Mouse (Mus musculus) liver, embryonic 16.5 days (tissue): ENCODE measurements around the gene Ankdd1a. TPM values are rescaled to one million over a fixed set of nuclear protein-coding genes. Genes with fewer than 3 reads are reported as not detected.
A peak's percentile ranks its signal among the peaks of the same experiment; 100 is the strongest.

Experiments
- ATAC-seq: fragments of 200-750 bp; cut with Nextera tagmentation; 2 replicates; pipeline ENCODE4 v1.8.0; 2017; ENCODE audit warnings: low read depth, mild to moderate bottlenecking, moderate number of reproducible peaks, moderate library complexity
- H3K27ac ChIP-seq: fragments of 300-500 bp; sonication (generic); 2 replicates; pipeline ENCODE4 v1.5.1; 2014; ENCODE audit warnings: mild to moderate bottlenecking, low read length
- H3K27me3 ChIP-seq: fragments of 300-500 bp; sonication (generic); 2 replicates; pipeline ENCODE4 v1.6.1; 2014; ENCODE audit warnings: low read depth, low read length, mixed read lengths; ENCODE audit not compliant: control insufficient read depth, insufficient read depth
- H3K36me3 ChIP-seq: fragments of 300-500 bp; sonication (generic); 2 replicates; pipeline ENCODE4 v1.6.1; 2014; ENCODE audit warnings: mild to moderate bottlenecking; ENCODE audit not compliant: control insufficient read depth, insufficient read depth
- H3K4me1 ChIP-seq: fragments of 300-500 bp; sonication (generic); 2 replicates; pipeline ENCODE4 v1.6.1; 2014; ENCODE audit warnings: low read depth, low read length, mixed read lengths; ENCODE audit not compliant: control insufficient read depth
- H3K4me2 ChIP-seq: fragments of 300-500 bp; sonication (generic); 2 replicates; pipeline ENCODE4 v1.6.1; 2014; ENCODE audit warnings: low read depth, low read length, mixed read lengths
- H3K4me3 ChIP-seq: fragments of 300-500 bp; sonication (generic); 2 replicates; pipeline ENCODE4 v1.5.1; 2014; ENCODE audit warnings: low read depth, mild to moderate bottlenecking, low read length
- H3K9ac ChIP-seq: fragments of 300-500 bp; sonication (generic); 2 replicates; pipeline ENCODE4 v1.6.1; 2014; ENCODE audit warnings: low read depth, low read length
- H3K9me3 ChIP-seq: fragments of 300-500 bp; sonication (generic); replicated peaks from 2 replicates; pipeline ENCODE4 v1.6.1; 2016; ENCODE audit warnings: low read length; ENCODE audit not compliant: control insufficient read depth
- WGBS: fragments of 180-500 bp; shearing (Covaris S2); extraction: QIAGEN DNeasy Blood & Tissue Kit; methylation state at CpG from one replicate; pipeline ENCODE4 v1.1.7; 2014; ENCODE audit not compliant: insufficient replicate concordance; 5-methylcytosine and 5-hydroxymethylcytosine counted together
- polyA plus RNA-seq: library from polyadenylated mRNA; unstranded; fragments of >200 nt; fragmentation: Nextera tagmentation; extraction: Ambion mirVana; gene quantifications from 2 replicates; pipeline ENCODE4 v1.2.1, GENCODE M21; 2015

Ankdd1a gene
- polyA plus RNA-seq, 1 experiment from 2014 or later: 0.06 TPM

DNA sequence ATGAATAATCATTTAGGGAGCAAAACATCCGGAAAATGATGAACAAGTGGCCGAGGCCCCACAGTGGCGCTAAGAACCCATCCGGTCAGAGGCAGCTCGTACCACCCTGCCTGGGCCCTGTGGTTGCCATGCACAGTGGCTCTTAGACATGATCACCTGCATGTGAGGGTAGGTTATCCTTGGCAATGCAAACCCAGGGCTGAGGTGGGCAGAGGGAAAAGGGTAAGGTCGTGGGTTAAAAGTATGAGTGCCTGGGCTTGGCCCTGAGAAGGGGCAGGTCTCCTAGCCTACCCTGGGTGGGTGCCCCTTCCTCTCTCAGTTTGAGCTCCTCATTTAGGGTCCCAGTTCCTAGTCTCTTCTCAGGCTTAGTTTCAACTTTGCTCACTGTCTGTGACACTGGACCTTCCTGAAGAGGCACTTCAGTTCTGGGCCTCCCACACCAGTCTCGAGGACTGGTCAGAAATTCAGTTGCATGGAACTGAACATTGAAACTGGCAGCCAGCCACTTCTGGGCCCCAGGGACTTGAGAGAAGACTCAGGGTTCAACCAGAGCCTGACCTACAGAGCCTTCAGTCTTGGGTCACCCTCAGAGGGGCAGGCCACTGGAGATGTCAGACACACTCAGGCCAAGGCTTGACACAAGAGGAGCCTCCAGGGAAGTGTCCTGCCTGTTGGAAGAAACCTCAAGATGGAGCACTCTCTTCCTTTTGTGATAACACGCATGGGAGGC, 18.1 kb upstream of the Ankdd1a start:
- 0 out of 2 replicates have a peak overlapping the region, but pooled peaks have one; percentile 41 for H3K27ac ChIP-seq
- H3K36me3 ChIP-seq: no peaks in the 10 kb centered on the region
- no peak for ATAC-seq
- no peak overlapping the region for H3K4me3 ChIP-seq
- H3K4me2 ChIP-seq: no peak overlapping the region
- no peaks in the 10 kb centered on the region for H3K27me3 ChIP-seq
- WGBS: 63% methylated on average over 8 of the region's 8 CpGs
- H3K4me1 ChIP-seq: peaks cover 32% of the 10 kb centered on the region
- H3K9me3 ChIP-seq: no peaks in the 10 kb centered on the region
- H3K9ac ChIP-seq: no peak overlapping the region

DNA sequence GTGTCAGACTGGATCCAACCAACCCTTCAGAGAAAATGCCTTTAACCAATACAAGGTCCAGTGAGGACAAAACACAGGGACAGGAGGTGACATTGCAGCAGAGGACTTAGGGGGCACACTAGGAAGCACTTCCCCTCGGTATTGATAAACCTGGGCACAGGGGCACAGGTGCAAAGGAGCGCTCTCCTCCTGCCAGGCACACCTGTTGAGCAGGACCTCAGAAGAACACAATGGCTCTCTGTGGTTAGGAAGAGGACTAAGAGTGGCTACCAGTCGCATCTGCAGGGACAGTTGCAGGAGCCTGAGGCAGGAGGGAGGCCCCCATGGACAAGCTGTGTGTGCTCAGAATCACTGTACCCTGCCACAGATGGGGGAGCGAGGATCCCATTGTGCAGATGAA, 16.5 kb upstream of the Ankdd1a start:
- ATAC-seq: no peak
- 58% methylated on average over 4 of the region's 4 CpGs for WGBS
- Histone ChIP-seq H3K4me1 (peaks cover 19% of the 10 kb centered on the region), H3K9me3 (no peaks in the 10 kb centered on the region), H3K27ac (peak overlapping the region; percentile 21), H3K4me3 (no peak overlapping the region), H3K27me3 (no peaks in the 10 kb centered on the region), H3K36me3 (no peaks in the 10 kb centered on the region), H3K9ac (no peak overlapping the region), H3K4me2 (no peak overlapping the region)

DNA sequence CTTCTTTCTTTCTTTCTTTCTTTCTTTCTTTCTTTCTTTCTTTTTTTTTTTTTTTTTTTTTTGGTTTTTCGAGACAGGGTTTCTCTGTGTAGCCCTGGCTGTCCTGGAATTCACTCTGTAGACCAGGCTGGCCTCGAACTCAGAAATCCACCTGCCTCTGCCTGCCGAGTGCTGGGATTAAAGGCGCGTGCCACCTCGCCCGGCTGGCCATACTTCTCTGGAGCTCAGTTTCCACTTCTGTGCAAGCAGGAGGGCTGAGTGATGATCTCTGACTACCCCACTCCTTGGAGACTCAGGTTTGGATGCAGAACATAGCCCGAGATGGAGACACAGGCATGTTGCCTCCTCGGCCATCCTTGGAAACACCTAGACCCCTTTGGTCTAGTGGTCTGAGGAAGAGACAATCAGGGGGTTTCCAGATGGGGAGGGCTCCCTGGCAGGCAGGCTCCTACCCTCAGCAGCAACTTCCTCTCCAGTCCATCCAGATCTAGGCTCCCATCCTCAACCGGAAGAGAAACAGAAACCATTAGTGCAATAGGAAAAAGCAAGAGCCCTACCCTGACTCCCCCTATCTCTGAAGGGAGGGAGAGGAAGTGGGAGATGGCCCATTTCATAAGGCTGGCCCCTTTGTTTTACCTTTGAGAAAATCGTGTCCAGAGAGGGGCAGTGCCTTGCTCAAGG, 15.9 kb upstream of the Ankdd1a start:
- ATAC-seq: no peak
- H3K4me1 ChIP-seq: peaks cover 14% of the 10 kb centered on the region
- H3K27ac ChIP-seq: peak overlapping the region; percentile 48
- no peaks in the 10 kb centered on the region for H3K36me3 ChIP-seq
- H3K9ac ChIP-seq: no peak overlapping the region
- H3K9me3 ChIP-seq: no peaks in the 10 kb centered on the region
- no peak overlapping the region for H3K4me2 ChIP-seq
- H3K4me3 ChIP-seq: no peak overlapping the region
- H3K27me3 ChIP-seq: no peaks in the 10 kb centered on the region
- WGBS: 53% methylated on average over 10 of the region's 11 CpGs

DNA sequence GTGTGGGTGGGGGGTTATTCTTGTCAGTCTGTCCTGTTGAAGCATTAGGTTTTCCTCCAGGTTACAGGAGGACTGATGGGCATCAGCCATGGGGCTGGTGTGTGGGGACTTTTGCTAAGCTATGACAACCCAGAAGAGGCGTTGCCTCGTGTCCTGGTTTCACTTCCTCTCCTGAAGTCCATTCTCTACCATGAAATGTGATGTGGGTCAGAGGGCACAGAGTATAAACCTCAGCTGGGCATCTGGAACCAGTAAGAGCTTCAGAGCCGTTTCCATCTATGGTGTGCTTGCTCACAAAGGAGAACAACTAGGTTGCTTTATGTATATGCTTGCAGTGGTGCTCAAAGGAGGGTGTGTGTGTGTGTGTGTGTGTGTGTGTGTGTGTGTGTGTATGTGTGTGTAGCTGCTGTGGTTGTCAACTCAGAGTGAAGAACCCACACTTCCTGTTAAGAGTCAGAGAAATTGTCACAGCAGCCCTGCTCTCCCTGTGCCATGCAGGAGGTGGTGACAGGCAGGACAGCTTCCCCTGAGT, 15.3 kb upstream of the Ankdd1a start:
- Histone ChIP-seq H3K9me3 (no peaks in the 10 kb centered on the region), H3K36me3 (no peaks in the 10 kb centered on the region), H3K27ac (peak overlapping the region; percentile 48; the same call in 1 of the 2 replicates), H3K27me3 (no peaks in the 10 kb centered on the region), H3K4me3 (no peak overlapping the region), H3K9ac (no peak overlapping the region), H3K4me1 (peaks cover 13% of the 10 kb centered on the region), H3K4me2 (no peak overlapping the region)
- WGBS: 32% methylated on average over 3 of the region's 3 CpGs
- ATAC-seq: peak; percentile 38

DNA sequence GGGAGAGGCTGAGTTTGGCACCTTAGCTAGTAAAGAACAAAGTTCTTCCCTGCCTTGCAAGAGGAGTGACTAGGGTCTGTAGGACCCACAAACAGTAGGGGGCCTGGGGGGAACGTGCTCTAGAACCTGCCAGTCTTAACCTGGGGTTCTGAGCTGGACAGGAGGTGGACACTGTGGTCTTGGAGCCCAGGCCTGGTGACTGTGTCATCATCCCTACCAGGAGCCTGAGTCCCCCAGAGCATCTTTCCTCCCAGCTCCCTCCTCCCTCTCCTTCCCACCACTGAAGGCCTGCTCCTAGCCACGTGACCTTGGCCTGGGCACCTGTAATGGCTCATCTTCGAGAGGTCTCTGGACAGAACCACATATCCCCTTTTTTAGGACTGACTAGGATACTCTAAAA, 14.1 kb upstream of the Ankdd1a start:
- Histone ChIP-seq H3K9me3 (no peaks in the 10 kb centered on the region), H3K27ac (no peak overlapping the region), H3K4me2 (no peak overlapping the region), H3K27me3 (no peaks in the 10 kb centered on the region), H3K36me3 (no peaks in the 10 kb centered on the region), H3K4me1 (peaks cover 25% of the 10 kb centered on the region), H3K9ac (no peak overlapping the region), H3K4me3 (no peak overlapping the region)
- WGBS: 75% methylated on average over 3 of the region's 3 CpGs
- no peak for ATAC-seq

DNA sequence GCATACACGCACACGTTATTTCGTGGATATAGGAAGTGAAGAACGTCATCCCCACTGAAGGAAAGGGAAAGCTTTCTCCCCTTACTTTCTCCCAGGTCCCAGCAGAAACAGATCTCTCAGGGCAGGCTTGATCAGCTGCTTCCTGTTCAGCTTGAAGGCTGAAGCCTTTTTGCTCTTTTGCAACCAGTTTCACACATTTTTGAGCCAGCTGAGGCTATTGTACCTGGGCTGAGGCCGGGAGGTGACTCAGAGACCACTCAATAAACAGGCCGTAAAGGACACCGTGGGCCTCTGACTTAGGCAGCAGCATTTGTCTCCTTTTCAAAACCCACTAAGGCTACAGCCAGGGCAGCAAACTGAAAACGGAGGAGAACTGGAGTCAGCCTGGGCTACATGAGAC, 13.0 kb upstream of the Ankdd1a start:
- H3K9ac ChIP-seq: no peak overlapping the region
- no peaks in the 10 kb centered on the region for H3K27me3 ChIP-seq
- 44% methylated on average over 8 of the region's 8 CpGs for WGBS

DNA sequence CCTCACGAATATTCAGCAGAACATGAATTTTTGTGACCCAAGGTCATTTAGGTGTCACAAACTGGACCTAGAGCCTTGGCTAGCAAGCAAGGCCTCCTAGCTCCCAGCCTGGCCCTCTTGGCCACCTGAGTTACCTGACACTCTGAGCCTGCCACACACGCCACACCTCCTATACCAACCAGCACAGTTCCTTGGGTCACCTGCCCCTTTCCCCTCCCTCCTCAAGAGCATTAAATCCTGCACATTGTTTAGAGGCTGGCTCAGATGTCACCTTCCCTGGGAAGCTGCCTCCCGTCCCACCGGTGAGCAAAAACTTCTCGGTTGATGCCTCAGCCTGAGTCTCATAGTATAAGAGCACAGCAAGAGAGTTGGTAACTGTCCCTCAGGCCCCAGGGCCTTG, 11.3 kb upstream of the Ankdd1a start:
- no peak for ATAC-seq
- WGBS: 89% methylated on average over 5 of the region's 5 CpGs
- peaks cover 35% of the 10 kb centered on the region for H3K4me1 ChIP-seq
- no peak overlapping the region for H3K27ac ChIP-seq
- H3K27me3 ChIP-seq: no peaks in the 10 kb centered on the region
- H3K36me3 ChIP-seq: no peaks in the 10 kb centered on the region
- no peaks in the 10 kb centered on the region for H3K9me3 ChIP-seq
- no peak overlapping the region for H3K4me2 ChIP-seq
- no peak overlapping the region for H3K9ac ChIP-seq
- H3K4me3 ChIP-seq: no peak overlapping the region

More for the DNA sequence above, 13.0 kb upstream of the Ankdd1a start:
- Histone ChIP-seq H3K4me3 (no peak overlapping the region), H3K4me2 (no peak overlapping the region), H3K27ac (peak overlapping the region; percentile 39), H3K36me3 (no peaks in the 10 kb centered on the region), H3K4me1 (peaks cover 36% of the 10 kb centered on the region), H3K9me3 (no peaks in the 10 kb centered on the region)
- ATAC-seq: no peak

DNA sequence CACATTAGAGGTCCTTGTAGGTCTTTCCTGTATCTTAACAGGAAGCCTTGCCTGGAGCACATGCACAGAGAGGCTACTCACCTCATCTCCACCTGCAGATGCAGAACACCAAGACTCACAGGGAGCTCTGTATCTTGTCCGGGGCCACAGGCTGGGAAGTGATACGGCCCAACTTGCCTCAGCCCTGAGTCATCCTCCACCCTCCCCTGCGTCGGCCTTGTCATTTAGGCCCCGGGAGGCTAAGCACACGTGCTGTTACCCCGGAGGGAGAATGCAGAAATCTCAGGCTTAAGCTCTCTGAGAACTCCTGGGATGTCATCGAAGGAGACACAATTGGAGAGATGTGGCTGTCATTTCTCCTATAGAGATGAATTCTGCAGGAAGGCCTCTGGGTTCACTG, 9.7 kb upstream of the Ankdd1a start:
- ATAC-seq: peak; percentile 87
- no peak overlapping the region for H3K4me3 ChIP-seq
- H3K27ac ChIP-seq: peak overlapping the region; percentile 84
- peak overlapping the region; percentile 27; the same call in 1 of the 2 replicates for H3K9ac ChIP-seq
- H3K9me3 ChIP-seq: no peaks in the 10 kb centered on the region
- H3K36me3 ChIP-seq: no peaks in the 10 kb centered on the region
- WGBS: 36% methylated on average over 8 of the region's 8 CpGs
- no peaks in the 10 kb centered on the region for H3K27me3 ChIP-seq
- H3K4me1 ChIP-seq: peaks cover 27% of the 10 kb centered on the region
- H3K4me2 ChIP-seq: peak overlapping the region; percentile 34
